Mouse (Mus musculus) left cerebral cortex, adult 18-20 months (tissue): ENCODE measurements around the gene Uvrag. TPM values are rescaled to one million over a fixed set of nuclear protein-coding genes. Genes with fewer than 3 reads are reported as not detected.
"Not testable (repeated sequence)": the region's sequence is repeated elsewhere in the genome, so short reads cannot be mapped to it uniquely, and the experiment has no call there.

Experiments
- DNase-seq, 2 experiments: peaks; one replicate each; pipeline ENCODE4 v3.0.0; 2021 to 2022; ENCODE audit warnings: low spot score in 2 of 2, mixed read lengths in 1 of 2
- total RNA-seq, 2 experiments: library from RNA; stranded (reverse); gene quantifications; 2 replicates each; pipeline ENCODE4 v1.2.3; 2021

Uvrag gene
- total RNA-seq, 2 experiments from 2014 or later, result 51.7 to 56.8 TPM

- no peak for DNase-seq
Measured at GRCm38 (mm10) chr7:99064795-99065194, 76.1 kb downstream of the Uvrag start.

- not testable (repeated sequence) for DNase-seq
Measured at GRCm38 (mm10) chr7:99062263-99062662, 78.7 kb downstream of the Uvrag start.

GRCm38 (mm10) chr7:99061056-99061680 is 79.8 kb downstream of the Uvrag start:
- no peak for DNase-seq

- no peak for DNase-seq
Measured at GRCm38 (mm10) chr7:99060476-99060875, 80.5 kb downstream of the Uvrag start.

GRCm38 (mm10) chr7:99059934-99060333 is 81.0 kb downstream of the Uvrag start:
- DNase-seq, result no peak

GRCm38 (mm10) chr7:99057053-99057630 is 83.8 kb downstream of the Uvrag start:
- DNase-seq, result no peak

- DNase-seq, result no peak
Measured at GRCm38 (mm10) chr7:99053626-99054025, 87.3 kb downstream of the Uvrag start.

- no peak for DNase-seq
Measured at GRCm38 (mm10) chr7:99052471-99053241, 88.3 kb downstream of the Uvrag start.

GRCm38 (mm10) chr7:99050882-99051281 is 90.1 kb downstream of the Uvrag start:
- DNase-seq, result no peak

GRCm38 (mm10) chr7:99049897-99050296 is 91.0 kb downstream of the Uvrag start:
- DNase-seq, result no peak

- DNase-seq, result peak; percentile 32 to 47
Measured at GRCm38 (mm10) chr7:99046545-99047206, 94.3 kb downstream of the Uvrag start.

GRCm38 (mm10) chr7:99045525-99045924 is 95.4 kb downstream of the Uvrag start:
- no peak for DNase-seq

GRCm38 (mm10) chr7:99043923-99044322 is 97.0 kb downstream of the Uvrag start:
- no peak for DNase-seq

- DNase-seq, result no peak
Measured at GRCm38 (mm10) chr7:99043322-99043721, 97.6 kb downstream of the Uvrag start.

- no peak for DNase-seq
Measured at GRCm38 (mm10) chr7:99041818-99042217, 99.1 kb downstream of the Uvrag start.

- DNase-seq, result peak in 1 of 2 experiments; percentile 37
Measured at GRCm38 (mm10) chr7:99039912-99040311, 101.0 kb downstream of the Uvrag start.

- DNase-seq, result no peak
Measured at GRCm38 (mm10) chr7:99036284-99036683, 104.7 kb downstream of the Uvrag start.

- DNase-seq, result no peak
Measured at GRCm38 (mm10) chr7:99034909-99035308, 106.0 kb downstream of the Uvrag start.

- DNase-seq, result no peak
Measured at GRCm38 (mm10) chr7:99033838-99034237, 107.1 kb downstream of the Uvrag start.

- DNase-seq, result no peak
Measured at GRCm38 (mm10) chr7:99033314-99033713, 107.6 kb downstream of the Uvrag start.

GRCm38 (mm10) chr7:99032051-99032450 is 108.9 kb downstream of the Uvrag start:
- DNase-seq, result no peak

- no peak for DNase-seq
Measured at GRCm38 (mm10) chr7:99028108-99028507, 112.8 kb downstream of the Uvrag start.
